Comparison of ENCODE assay signal across 8 mouse cellular contexts in genomic region chr4:101646857-101647195, GRCm38 (mm10). TPM values are rescaled to one million over a fixed set of nuclear protein-coding genes. Genes with fewer than 3 reads are reported as not detected.
A peak's percentile ranks its signal among the peaks of the same experiment; 100 is the strongest.
DNase-seq lines count a peak whose midpoint lies in the region; ATAC-seq and TF ChIP-seq lines count a peak whose summit lies in the region.

No protein-coding gene starts in this region.

- TF ChIP-seq POLR2A in olfactory bulb, adult 2 months (IDR thresholded peaks at IDR 0.05; ENCODE audit: insufficient read depth, low read depth, low read length): no peak

- no peaks in the 10 kb centered on the region for H3K36me3 ChIP-seq in lung, embryonic 15.5 days
- no peaks in the 10 kb centered on the region for H3K36me3 ChIP-seq in limb, embryonic 12.5 days

- H3K9me3 ChIP-seq in lung, embryonic 15.5 days: no peaks in the 10 kb centered on the region
- no peaks in the 10 kb centered on the region for H3K9me3 ChIP-seq in limb, embryonic 12.5 days

- H3K4me3 ChIP-seq in lung, embryonic 15.5 days: peak overlapping the region; percentile 64
- peak overlapping the region; percentile 71 for H3K4me3 ChIP-seq in limb, embryonic 12.5 days (replicated peaks)
- peak overlapping the region; percentile 96 for H3K4me3 ChIP-seq in olfactory bulb, adult 2 months (ENCODE audit: insufficient read depth, low read depth, low read length)

- peak overlapping the region; percentile 71 for H3K4me2 ChIP-seq in lung, embryonic 15.5 days
- peak overlapping the region; percentile 66 for H3K4me2 ChIP-seq in limb, embryonic 12.5 days

- no peak for DNase-seq in lung, adult 18-20 months
- DNase-seq in layer of hippocampus, adult 8-10 months (ENCODE audit: low spot score in 2 of 2): no peak
- DNase-seq in cerebellum, postnatal 10 days: no peak
- no peak for DNase-seq in urinary bladder, postnatal 36 days (ENCODE audit: low spot score in 2 of 2)

- ATAC-seq in lung, embryonic 15.5 days (ENCODE audit: borderline replicate concordance, extremely low read depth, low FRiP score, low TSS enrichment): no peak
- peak; percentile 21 for ATAC-seq in erythroid progenitor cell, adult 5-6 weeks (replicated peaks; ENCODE audit: low FRiP score, poor library complexity, severe bottlenecking)
- ATAC-seq in limb, embryonic 12.5 days (ENCODE audit: insufficient number of reproducible peaks, insufficient read depth, low FRiP score, low TSS enrichment, low read depth): no peak; the same call in 1 of the 2 replicates

- under 1% methylated on average over 8 of the region's 8 CpGs for WGBS in lung, embryonic 15.5 days
- under 1% methylated on average over 8 of the region's 8 CpGs for WGBS in limb, embryonic 12.5 days
- under 1% methylated on average over 8 of the region's 8 CpGs for WGBS in olfactory bulb, adult 2 months

- peak overlapping the region; percentile 46 for H3K9ac ChIP-seq in lung, embryonic 15.5 days
- H3K9ac ChIP-seq in limb, embryonic 12.5 days (replicated peaks): peak overlapping the region; percentile 68

- no peak for TF ChIP-seq CTCF in olfactory bulb, adult 2 months (IDR thresholded peaks at IDR 0.05; ENCODE audit: insufficient read depth, low read depth, low read length)

- peaks cover 16% of the 10 kb centered on the region for H3K4me1 ChIP-seq in lung, embryonic 15.5 days
- H3K4me1 ChIP-seq in limb, embryonic 12.5 days (replicated peaks): peaks cover 16% of the 10 kb centered on the region
- peaks cover 5% of the 10 kb centered on the region; the same call in 1 of the 2 replicates for H3K4me1 ChIP-seq in olfactory bulb, adult 2 months (ENCODE audit: control insufficient read depth, insufficient read depth, low read length)

- no peaks in the 10 kb centered on the region for H3K27me3 ChIP-seq in lung, embryonic 15.5 days
- H3K27me3 ChIP-seq in limb, embryonic 12.5 days: no peaks in the 10 kb centered on the region

- H3K27ac ChIP-seq in lung, embryonic 15.5 days: peak overlapping the region; percentile 83
- H3K27ac ChIP-seq in limb, embryonic 12.5 days: peak overlapping the region; percentile 84
- H3K27ac ChIP-seq in olfactory bulb, adult 2 months (ENCODE audit: insufficient read depth, low read depth, low read length): peak overlapping the region; percentile 73; the same call in 1 of the 2 replicates

RNA-seq across cellular contexts. Expression of gene Leprot, which starts 0.7 kb away (rescaled TPM):
- 93.6 and 96.1 TPM in 2 replicates for polyA plus RNA-seq in lung, embryonic 15.5 days (2015; fragmentation: Nextera tagmentation; extraction: Ambion mirVana)
- total RNA-seq in erythroid progenitor cell, adult 5-6 weeks (2015; ENCODE audit: low replicate concordance): 39.0 and 44.3 TPM in 2 replicates
- total RNA-seq in erythroid progenitor cell, adult 5-6 weeks (2017; ENCODE audit: low replicate concordance): 44.6 and 63.9 TPM in 2 replicates
- 65.2 and 65.7 TPM in 2 replicates for polyA plus RNA-seq in limb, embryonic 12.5 days (2016; fragmentation: Nextera tagmentation; extraction: Ambion mirVana)
- not detected in 2 replicates for polyA plus RNA-seq in olfactory bulb, adult 2 months (2012; ENCODE audit: insufficient read depth, insufficient read length, low replicate concordance, missing spikeins)
- 10 to 100 TPM; 23.6 to 33.8 (median 28.7) TPM for total RNA-seq in layer of hippocampus, adult 8-10 months (2022)
